Mouse (Mus musculus): ENCODE measurements around the gene Chrnb1.

- TF ChIP-seq CTCF (IDR thresholded peaks at IDR 0.05; ENCODE audit: borderline replicate concordance, insufficient read depth, low read length) (no peak), POLR2A (IDR thresholded peaks at IDR 0.05; ENCODE audit: low read depth, low read length) (no peak; the same call in 1 of the 2 replicates)
These were observed 7.6 kb upstream of the Chrnb1 start for GRCm38 (mm10) chr11:69803328-69803727.
